9 mouse cellular contexts compared by ENCODE assay signal in the genomic region with DNA sequence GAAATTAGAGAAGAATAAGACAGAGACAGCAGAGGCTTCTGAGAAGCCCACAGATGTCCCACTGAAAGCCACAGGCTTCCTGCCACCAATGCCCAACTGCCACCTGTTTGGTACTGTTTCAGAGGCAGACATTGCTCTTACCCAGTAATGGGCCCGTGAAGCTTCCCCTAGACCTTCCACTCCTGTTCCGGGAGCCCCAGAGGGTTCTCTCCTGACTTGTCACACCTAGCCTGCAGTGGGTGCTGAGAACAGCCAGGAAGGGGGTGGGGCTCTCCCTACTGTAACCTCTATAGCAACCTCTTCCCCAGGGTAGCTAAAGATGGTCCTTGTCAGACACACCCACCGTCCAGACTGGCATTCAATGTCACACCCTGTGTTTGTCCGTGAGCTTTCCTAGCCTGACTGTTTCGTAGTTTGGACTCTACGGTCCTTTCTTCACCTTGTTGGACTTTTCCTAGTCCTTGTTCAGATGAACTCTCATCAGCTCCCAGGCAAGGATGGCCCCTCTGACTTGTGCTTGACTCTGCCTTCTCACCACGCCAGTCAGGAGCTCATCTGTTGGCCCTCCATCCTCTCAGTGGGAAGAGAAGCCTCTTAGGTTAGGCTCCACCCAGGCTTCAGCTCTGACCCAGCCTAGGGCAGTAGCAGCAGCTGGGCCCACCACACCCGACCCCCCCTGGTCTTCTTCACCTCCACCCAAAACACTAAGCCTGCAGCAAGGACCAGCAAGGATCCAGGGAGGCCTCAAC. TPM values are rescaled to one million over a fixed set of nuclear protein-coding genes. Genes with fewer than 3 reads are reported as not detected.
DNase-seq lines count a peak whose midpoint lies in the region; ATAC-seq lines count a peak whose summit lies in the region.
"Had no signal": no experiment of that assay in that cellular context is flagged by ENCODE, and none has a peak within 500 bp of the region (broad histone marks: within the 10 kb centered on the region; RNA-seq: fewer than 3 reads in every experiment).

No protein-coding gene starts in this region.

- no peaks in the 10 kb centered on the region for H3K9me3 ChIP-seq in lung, embryonic 15.5 days
- no peaks in the 10 kb centered on the region for H3K9me3 ChIP-seq in forebrain, embryonic 14.5 days (replicated peaks; ENCODE audit: control insufficient read depth, low read length)
- no peaks in the 10 kb centered on the region for H3K9me3 ChIP-seq in liver, embryonic 12.5 days (replicated peaks)

- no peak overlapping the region for H3K9ac ChIP-seq in lung, embryonic 15.5 days
- no peak overlapping the region for H3K9ac ChIP-seq in forebrain, embryonic 14.5 days (ENCODE audit: low read length)
- H3K9ac ChIP-seq in liver, embryonic 12.5 days: peak overlapping the region; percentile 87

- no peak for ATAC-seq in lung, embryonic 15.5 days (ENCODE audit: borderline replicate concordance, extremely low read depth, low FRiP score, low TSS enrichment)
- no peak for ATAC-seq in forebrain, embryonic 14.5 days
- ATAC-seq in liver, embryonic 12.5 days: peak; percentile 58

- H3K4me1 ChIP-seq in lung, embryonic 15.5 days: peaks cover 29% of the 10 kb centered on the region
- peaks cover 6% of the 10 kb centered on the region for H3K4me1 ChIP-seq in forebrain, embryonic 14.5 days (ENCODE audit: control insufficient read depth, insufficient read depth, low read length)
- peaks cover 85% of the 10 kb centered on the region for H3K4me1 ChIP-seq in liver, embryonic 12.5 days

- DNase-seq in lung, postnatal 36 days: no peak
- DNase-seq in forebrain, embryonic 14.5 days (ENCODE audit: low spot score): no peak
- peak; percentile 57 for DNase-seq in thymus, postnatal 0 days (ENCODE audit: low spot score)
- no peak for DNase-seq in layer of hippocampus, adult 18-20 months (ENCODE audit: low spot score in 2 of 2)
- no peak for DNase-seq in frontal cortex, postnatal 36 days (ENCODE audit: low spot score in 2 of 2)
- DNase-seq in natural killer cell, adult 2 months (ENCODE audit: low spot score in 2 of 2): no peak

- no peaks in the 10 kb centered on the region; the same call in 1 of the 2 replicates for H3K27me3 ChIP-seq in lung, embryonic 15.5 days
- H3K27me3 ChIP-seq in forebrain, embryonic 14.5 days (replicated peaks; ENCODE audit: control insufficient read depth, insufficient read depth, low read length): no peaks in the 10 kb centered on the region
- no peaks in the 10 kb centered on the region for H3K27me3 ChIP-seq in liver, embryonic 12.5 days (replicated peaks)

- no peak overlapping the region for H3K27ac ChIP-seq in lung, embryonic 15.5 days
- H3K27ac ChIP-seq in forebrain, embryonic 14.5 days (ENCODE audit: low read depth, low read length): no peak overlapping the region
- peak overlapping the region; percentile 98 for H3K27ac ChIP-seq in liver, embryonic 12.5 days

- H3K4me3 ChIP-seq in lung, embryonic 15.5 days: peak overlapping the region; percentile 97; the same call in 1 of the 2 replicates
- no peak overlapping the region for H3K4me3 ChIP-seq in forebrain, embryonic 14.5 days (ENCODE audit: low read depth, low read length)
- peak overlapping the region; percentile 85 for H3K4me3 ChIP-seq in liver, embryonic 12.5 days

- WGBS in lung, embryonic 15.5 days: 62% methylated on average over 8 of the region's 8 CpGs
- 77% methylated on average over 8 of the region's 8 CpGs for WGBS in forebrain, embryonic 14.5 days
- WGBS in liver, embryonic 12.5 days (ENCODE audit: insufficient replicate concordance): 32% methylated on average over 8 of the region's 8 CpGs

- peak overlapping the region; percentile 90 for H3K4me2 ChIP-seq in lung, embryonic 15.5 days
- peak overlapping the region; percentile 72 for H3K4me2 ChIP-seq in forebrain, embryonic 14.5 days (ENCODE audit: low read length)
- H3K4me2 ChIP-seq in liver, embryonic 12.5 days: peak overlapping the region; percentile 89

- no peaks in the 10 kb centered on the region for H3K36me3 ChIP-seq in lung, embryonic 15.5 days
- no peaks in the 10 kb centered on the region for H3K36me3 ChIP-seq in forebrain, embryonic 14.5 days (ENCODE audit: control insufficient read depth, insufficient read depth, low read length)
- H3K36me3 ChIP-seq in liver, embryonic 12.5 days: peaks cover 14% of the 10 kb centered on the region

RNA-seq across cellular contexts. Expression of a gene that starts 1.6 kb away (rescaled TPM):
- 7.5 and 8.8 TPM in 2 replicates for polyA plus RNA-seq in lung, embryonic 15.5 days (2015; fragmentation: Nextera tagmentation; extraction: Ambion mirVana)
- polyA plus RNA-seq in forebrain, embryonic 14.5 days (2014; fragmentation: Nextera tagmentation; extraction: Ambion mirVana): 6.1 and 8.2 TPM in 2 replicates
- 20.0 and 23.5 TPM in 2 replicates for polyA plus RNA-seq in liver, embryonic 12.5 days (2016; fragmentation: Nextera tagmentation; extraction: Ambion mirVana)
- 8.4 and 11.1 TPM in 2 replicates for polyA plus RNA-seq in thymus, postnatal 0 days (2015; fragmentation: Nextera tagmentation; extraction: Ambion mirVana)
- total RNA-seq in layer of hippocampus, adult 18-20 months (2021): 10 to 100 TPM; 43.4 to 47.4 TPM

RNA-seq across cellular contexts. Expression of a gene that starts 22.8 kb away (rescaled TPM):
- polyA plus RNA-seq in lung, embryonic 15.5 days (2015; fragmentation: Nextera tagmentation; extraction: Ambion mirVana): 0.15 and 0.21 TPM in 2 replicates
- 0.19 and 0.32 TPM in 2 replicates for polyA plus RNA-seq in forebrain, embryonic 14.5 days (2014; fragmentation: Nextera tagmentation; extraction: Ambion mirVana)
- polyA plus RNA-seq in liver, embryonic 12.5 days (2016; fragmentation: Nextera tagmentation; extraction: Ambion mirVana): not detected in 2 replicates
- 0.22 and 0.24 TPM in 2 replicates for polyA plus RNA-seq in thymus, postnatal 0 days (2015; fragmentation: Nextera tagmentation; extraction: Ambion mirVana)
- under 1 TPM; 0.13 to 0.25 TPM for total RNA-seq in layer of hippocampus, adult 18-20 months (2021)
- total RNA-seq: monocyte, adult 5-6 weeks had no signal

RNA-seq across cellular contexts. Expression of a gene that starts 31.2 kb away (rescaled TPM):
- polyA plus RNA-seq in lung, embryonic 15.5 days (2015; fragmentation: Nextera tagmentation; extraction: Ambion mirVana): 0.19 and 0.20 TPM in 2 replicates
- 0.30 and 0.32 TPM in 2 replicates for polyA plus RNA-seq in forebrain, embryonic 14.5 days (2014; fragmentation: Nextera tagmentation; extraction: Ambion mirVana)
- polyA plus RNA-seq in liver, embryonic 12.5 days (2016; fragmentation: Nextera tagmentation; extraction: Ambion mirVana): 0.89 TPM in 2 replicates
- 0.55 and 0.70 TPM in 2 replicates for polyA plus RNA-seq in thymus, postnatal 0 days (2015; fragmentation: Nextera tagmentation; extraction: Ambion mirVana)
- total RNA-seq in layer of hippocampus, adult 18-20 months (2021): 1 to 10 TPM; 1.1 to 1.2 TPM
- total RNA-seq: monocyte, adult 5-6 weeks had no signal

RNA-seq across cellular contexts. Expression of a gene that starts 57.2 kb away (rescaled TPM):
- polyA plus RNA-seq in lung, embryonic 15.5 days (2015; fragmentation: Nextera tagmentation; extraction: Ambion mirVana): 11.6 and 12.9 TPM in 2 replicates
- 7.7 and 10.7 TPM in 2 replicates for polyA plus RNA-seq in forebrain, embryonic 14.5 days (2014; fragmentation: Nextera tagmentation; extraction: Ambion mirVana)
- polyA plus RNA-seq in liver, embryonic 12.5 days (2016; fragmentation: Nextera tagmentation; extraction: Ambion mirVana): 14.4 TPM in 2 replicates
- 2.6 and 2.8 TPM in 2 replicates for polyA plus RNA-seq in thymus, postnatal 0 days (2015; fragmentation: Nextera tagmentation; extraction: Ambion mirVana)
- total RNA-seq in layer of hippocampus, adult 18-20 months (2021): 10 to 100 TPM; 10.0 to 14.5 TPM
